Mouse (Mus musculus) forebrain, embryonic 12.5 days (tissue): ENCODE data around the gene Ube2q1. TPM values are rescaled to one million over a fixed set of nuclear protein-coding genes. Genes with fewer than 3 reads are reported as not detected.
A peak's percentile ranks its signal among the peaks of the same experiment; 100 is the strongest.

ENCODE experiments used
- ATAC-seq: fragments of 200-750 bp; cut with Nextera tagmentation; 2 replicates; pipeline ENCODE4 v1.8.0; 2017; ENCODE audit warnings: moderate TSS enrichment; ENCODE audit not compliant: low FRiP score
- H3K27ac ChIP-seq: fragments of 300-500 bp; sonication (generic); 2 replicates; pipeline ENCODE4 v1.5.1; 2016; ENCODE audit warnings: mild to moderate bottlenecking
- H3K27me3 ChIP-seq: fragments of 300-500 bp; sonication (generic); 2 replicates; pipeline ENCODE4 v1.6.1; 2016; ENCODE audit warnings: mild to moderate bottlenecking
- H3K36me3 ChIP-seq: fragments of 300-500 bp; sonication (generic); replicated peaks from 2 replicates; pipeline ENCODE4 v1.6.1; 2016; ENCODE audit warnings: mild to moderate bottlenecking
- H3K4me1 ChIP-seq: fragments of 300-500 bp; sonication (generic); 2 replicates; pipeline ENCODE4 v1.6.1; 2016
- H3K4me2 ChIP-seq: fragments of 300-500 bp; sonication (generic); 2 replicates; pipeline ENCODE4 v1.6.1; 2016; ENCODE audit warnings: mild to moderate bottlenecking, moderate library complexity
- H3K4me3 ChIP-seq: fragments of 300-500 bp; sonication (generic); replicated peaks from 2 replicates; pipeline ENCODE4 v1.5.1; 2016; ENCODE audit warnings: mild to moderate bottlenecking
- H3K9ac ChIP-seq: fragments of 300-500 bp; sonication (generic); 2 replicates; pipeline ENCODE4 v1.6.1; 2016; ENCODE audit warnings: mild to moderate bottlenecking
- H3K9me3 ChIP-seq: fragments of 300-500 bp; sonication (generic); 2 replicates; pipeline ENCODE4 v1.6.1; 2016
- WGBS: fragments of 180-500 bp; shearing (Covaris S2); methylation state at CpG from one replicate; pipeline ENCODE4 v1.1.7; 2016; 5-methylcytosine and 5-hydroxymethylcytosine counted together
- polyA plus RNA-seq: library from polyadenylated mRNA; unstranded; fragments of >200 nt; fragmentation: Nextera tagmentation; extraction: Ambion mirVana; gene quantifications from 2 replicates; pipeline ENCODE4 v1.2.1, GENCODE M21; 2016

Gene Ube2q1
- polyA plus RNA-seq, 1 experiment from 2014 or later: 19.3 TPM

- Histone ChIP-seq H3K9me3 (no peaks in the 10 kb centered on the region), H3K4me3 (no peak overlapping the region), H3K27ac (no peak overlapping the region), H3K9ac (no peak overlapping the region), H3K4me1 (peaks cover 30% of the 10 kb centered on the region), H3K36me3 (no peaks in the 10 kb centered on the region; the same call in 1 of the 2 replicates), H3K4me2 (no peak overlapping the region), H3K27me3 (peaks cover 9% of the 10 kb centered on the region)
- no peak for ATAC-seq
- 81% methylated on average over 7 of the region's 7 CpGs for WGBS
Observed at GRCm38 (mm10) chr3:89769584-89769983, 3.8 kb upstream of the Ube2q1 start.

DNA sequence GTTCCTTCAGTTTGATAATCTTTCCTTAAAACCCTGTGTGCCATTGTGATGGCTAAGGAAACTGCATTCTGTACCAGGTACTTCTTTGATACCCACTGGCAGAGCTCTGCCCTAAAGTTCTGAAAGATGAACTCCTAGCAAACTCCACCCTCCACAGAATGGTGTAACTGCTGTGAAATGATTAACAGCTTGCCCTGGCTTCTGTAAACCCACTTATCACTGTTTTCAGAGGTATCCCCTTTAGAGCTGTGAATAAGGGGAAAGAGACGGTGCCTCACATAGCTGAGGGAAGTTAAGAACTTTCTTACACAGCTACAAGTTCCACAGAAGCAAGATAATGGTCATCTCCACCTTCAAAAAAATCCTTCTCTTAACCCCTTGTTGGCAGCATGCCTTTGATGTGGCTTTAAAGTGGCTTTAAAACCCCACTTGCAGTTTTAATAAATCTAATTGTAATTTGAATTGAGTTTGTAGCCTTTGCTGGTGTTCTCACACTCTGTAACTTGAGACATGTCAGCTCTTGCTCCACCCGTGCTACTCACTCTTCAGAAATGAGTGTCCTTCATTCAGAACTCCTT lies 2.9 kb upstream of the Ube2q1 start:
- H3K36me3 ChIP-seq: peaks cover 2% of the 10 kb centered on the region
- no peak overlapping the region; the same call in 1 of the 2 replicates for H3K9ac ChIP-seq
- H3K27ac ChIP-seq: no peak overlapping the region
- H3K4me3 ChIP-seq: no peak overlapping the region
- WGBS: 61% methylated on average over 2 of the region's 2 CpGs
- H3K9me3 ChIP-seq: no peaks in the 10 kb centered on the region
- no peak overlapping the region for H3K4me2 ChIP-seq
- no peak for ATAC-seq
- peaks cover 35% of the 10 kb centered on the region for H3K4me1 ChIP-seq
- peaks cover 4% of the 10 kb centered on the region for H3K27me3 ChIP-seq

- Histone ChIP-seq H3K9me3 (no peaks in the 10 kb centered on the region), H3K27me3 (no peaks in the 10 kb centered on the region), H3K4me1 (peaks cover 41% of the 10 kb centered on the region), H3K9ac (peak overlapping the region; percentile 99), H3K27ac (peak overlapping the region; percentile 98), H3K36me3 (peaks cover 23% of the 10 kb centered on the region), H3K4me2 (peak overlapping the region; percentile 90), H3K4me3 (peak overlapping the region; percentile 99)
- ATAC-seq: peak; percentile 71
- WGBS: 3% methylated on average over 17 of the region's 17 CpGs
Observed at GRCm38 (mm10) chr3:89772588-89772967, 838 bp upstream of the Ube2q1 start.

GRCm38 (mm10) chr3:89773740-89774211 lies 360 bp downstream of the Ube2q1 start:
- peak; percentile 40; the same call in 1 of the 2 replicates for ATAC-seq
- H3K27ac ChIP-seq: peak overlapping the region; percentile 98
- no peaks in the 10 kb centered on the region for H3K27me3 ChIP-seq
- H3K4me1 ChIP-seq: peaks cover 41% of the 10 kb centered on the region
- H3K9ac ChIP-seq: peak overlapping the region; percentile 99
- peak overlapping the region; percentile 99 for H3K4me3 ChIP-seq
- 0% methylated on average over 27 of the region's 37 CpGs for WGBS
- H3K36me3 ChIP-seq: peaks cover 34% of the 10 kb centered on the region
- H3K9me3 ChIP-seq: no peaks in the 10 kb centered on the region
- peak overlapping the region; percentile 90 for H3K4me2 ChIP-seq

DNA sequence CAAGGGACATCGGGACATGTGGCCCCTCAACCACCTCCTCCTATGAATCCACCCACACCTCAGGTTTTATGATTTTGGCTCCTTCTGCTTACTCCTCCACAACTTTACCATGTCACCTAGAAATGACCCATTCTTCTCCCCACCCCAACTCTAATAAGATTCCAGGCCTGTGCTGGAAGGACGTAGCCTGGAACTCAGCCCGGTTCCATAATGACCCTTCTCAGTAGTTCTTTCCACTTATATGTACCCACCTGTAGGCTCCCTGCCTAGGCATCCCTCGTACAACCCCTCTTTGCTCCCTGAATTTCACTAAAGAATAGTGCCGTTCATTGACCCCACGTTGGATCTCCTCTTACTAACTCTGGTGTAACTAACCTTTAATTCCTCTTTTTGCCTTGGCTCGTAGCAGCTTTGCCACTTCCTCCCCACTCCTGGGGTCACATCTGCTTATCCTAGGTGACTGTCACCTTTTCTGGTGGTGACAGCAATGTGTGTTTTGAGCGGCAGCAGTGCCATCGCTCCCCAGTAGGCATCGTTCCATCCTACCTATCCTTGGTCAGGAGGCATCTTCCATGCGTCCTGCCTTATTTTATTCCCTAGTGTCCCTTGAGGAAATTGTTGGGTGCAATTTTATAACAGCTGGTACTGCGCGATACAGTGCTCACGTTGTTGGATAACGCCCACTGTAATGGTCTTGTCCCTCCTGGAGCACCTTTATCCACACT lies 982 bp downstream of the Ube2q1 start:
- no peaks in the 10 kb centered on the region for H3K27me3 ChIP-seq
- peaks cover 41% of the 10 kb centered on the region for H3K4me1 ChIP-seq
- no peak for ATAC-seq
- H3K4me3 ChIP-seq: peak overlapping the region; percentile 99
- H3K9ac ChIP-seq: peak overlapping the region; percentile 99
- H3K4me2 ChIP-seq: peak overlapping the region; percentile 90
- H3K27ac ChIP-seq: peak overlapping the region; percentile 98; the same call in 1 of the 2 replicates
- 57% methylated on average over 15 of the region's 15 CpGs for WGBS
- H3K9me3 ChIP-seq: no peaks in the 10 kb centered on the region
- peaks cover 40% of the 10 kb centered on the region for H3K36me3 ChIP-seq

GRCm38 (mm10) chr3:89776001-89776400 lies 2.6 kb downstream of the Ube2q1 start:
- Histone ChIP-seq H3K27me3 (no peaks in the 10 kb centered on the region), H3K4me3 (no peak overlapping the region), H3K9me3 (no peaks in the 10 kb centered on the region), H3K36me3 (peaks cover 56% of the 10 kb centered on the region), H3K27ac (no peak overlapping the region), H3K9ac (no peak overlapping the region), H3K4me1 (peaks cover 35% of the 10 kb centered on the region), H3K4me2 (peak overlapping the region; percentile 90; the same call in 1 of the 2 replicates)
- ATAC-seq: no peak
- WGBS: 77% methylated on average over 4 of the region's 4 CpGs

- no peak overlapping the region for H3K9ac ChIP-seq
- no peak overlapping the region for H3K27ac ChIP-seq
- H3K4me2 ChIP-seq: no peak overlapping the region
- H3K36me3 ChIP-seq: peaks cover 83% of the 10 kb centered on the region
- no peaks in the 10 kb centered on the region for H3K9me3 ChIP-seq
- H3K4me1 ChIP-seq: peaks cover 15% of the 10 kb centered on the region
- no peak for ATAC-seq
- 88% methylated on average over 4 of the region's 4 CpGs for WGBS
- no peaks in the 10 kb centered on the region for H3K27me3 ChIP-seq
- no peak overlapping the region for H3K4me3 ChIP-seq
Observed at GRCm38 (mm10) chr3:89780102-89780501, 6.7 kb downstream of the Ube2q1 start.

DNA sequence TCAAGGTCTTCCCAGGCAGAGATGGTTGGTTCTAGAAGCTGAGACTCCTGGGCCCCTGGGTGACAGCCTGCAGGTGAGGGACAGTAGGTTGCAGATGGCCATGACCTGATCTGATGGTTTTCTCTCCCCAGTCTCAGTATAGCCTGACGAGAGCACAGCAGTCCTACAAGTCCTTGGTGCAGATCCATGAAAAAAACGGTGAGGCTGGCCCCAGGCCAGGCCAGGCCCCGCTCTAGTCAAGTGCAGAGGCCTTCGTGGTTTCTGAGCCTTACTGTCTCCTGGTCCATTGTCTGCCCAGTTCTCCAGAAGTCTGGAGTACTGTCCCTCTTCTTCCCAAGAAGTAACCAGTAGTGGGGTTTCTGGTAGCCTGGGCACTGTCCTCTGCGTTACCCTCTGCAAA lies 8.2 kb downstream of the Ube2q1 start:
- Histone ChIP-seq H3K4me2 (no peak overlapping the region), H3K27me3 (no peaks in the 10 kb centered on the region), H3K4me3 (no peak overlapping the region), H3K27ac (no peak overlapping the region), H3K9ac (no peak overlapping the region), H3K9me3 (no peaks in the 10 kb centered on the region), H3K4me1 (0 out of 2 replicates have a peak, but pooled peaks cover 5% of the 10 kb centered on the region), H3K36me3 (peaks cover 70% of the 10 kb centered on the region)
- WGBS: 94% methylated on average over 5 of the region's 5 CpGs
- no peak for ATAC-seq

DNA sequence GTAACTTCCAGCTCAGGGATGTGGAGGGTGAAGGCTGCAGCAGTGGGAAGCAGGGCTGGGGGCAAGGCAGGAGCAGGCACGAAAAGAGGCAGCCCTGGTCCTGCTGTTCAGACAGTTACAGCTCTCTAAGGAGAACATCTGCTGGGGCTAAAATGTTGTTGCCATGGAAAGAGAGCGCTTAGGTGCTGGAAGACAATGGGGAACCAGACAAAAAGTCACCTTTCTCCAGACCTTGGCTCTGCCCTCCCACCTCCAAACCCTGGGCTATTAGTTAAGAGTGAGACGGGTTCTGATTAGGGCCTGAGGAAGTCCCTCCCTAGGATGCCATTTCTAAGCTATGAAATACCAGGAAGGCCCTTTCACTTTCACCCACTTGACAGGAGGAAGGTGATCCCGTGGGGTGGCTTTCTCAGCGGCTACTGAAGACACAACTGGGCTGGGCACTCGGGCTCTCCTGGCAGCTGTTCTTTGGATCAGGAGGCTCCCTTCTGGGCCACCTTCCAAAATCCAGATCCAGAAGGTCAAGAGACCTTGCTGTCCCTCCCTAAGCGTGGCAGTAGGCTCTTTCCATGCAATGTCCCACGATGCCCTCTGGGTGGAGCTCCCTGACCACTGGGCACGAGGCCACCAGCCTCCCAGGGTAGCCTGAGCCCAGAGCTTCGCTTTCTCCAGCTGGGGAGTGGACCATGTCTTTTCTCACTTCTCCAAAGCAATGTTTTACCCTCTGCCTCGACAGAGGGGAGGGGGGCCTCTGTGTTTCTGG lies 11.8 kb downstream of the Ube2q1 start:
- Histone ChIP-seq H3K4me2 (no peak overlapping the region), H3K4me1 (peaks cover 5% of the 10 kb centered on the region; the same call in 1 of the 2 replicates), H3K36me3 (peaks cover 35% of the 10 kb centered on the region), H3K27ac (0 out of 2 replicates have a peak overlapping the region, but pooled peaks have one; percentile 15), H3K9me3 (no peaks in the 10 kb centered on the region), H3K27me3 (no peaks in the 10 kb centered on the region), H3K9ac (no peak overlapping the region), H3K4me3 (no peak overlapping the region)
- ATAC-seq: 0 out of 2 replicates have a peak, but pooled peaks have one; percentile 27
- 22% methylated on average over 11 of the region's 11 CpGs for WGBS

DNA sequence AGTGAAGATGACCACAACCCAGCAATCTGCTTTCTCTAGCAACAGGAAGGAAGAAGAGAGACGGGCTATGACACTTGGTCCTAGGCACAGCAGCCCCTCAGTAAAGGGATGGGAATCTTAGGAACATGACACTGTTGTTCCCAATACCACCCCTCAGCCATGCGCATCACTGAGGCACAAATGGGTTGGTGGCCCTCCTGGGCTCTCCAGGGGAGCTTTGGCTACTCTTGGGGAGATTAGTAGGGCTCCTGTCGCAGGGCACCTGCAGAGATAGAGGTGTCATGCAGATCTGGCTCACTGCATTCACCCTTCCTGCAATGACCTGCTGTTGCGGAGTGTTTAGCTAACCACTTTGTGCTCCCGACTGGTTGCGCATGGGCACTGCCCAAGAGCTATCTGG lies 12.9 kb downstream of the Ube2q1 start:
- peaks cover 24% of the 10 kb centered on the region for H3K36me3 ChIP-seq
- H3K27me3 ChIP-seq: no peaks in the 10 kb centered on the region
- H3K4me1 ChIP-seq: peaks cover 5% of the 10 kb centered on the region; the same call in 1 of the 2 replicates
- no peak overlapping the region for H3K27ac ChIP-seq
- H3K9me3 ChIP-seq: no peaks in the 10 kb centered on the region
- no peak overlapping the region for H3K9ac ChIP-seq
- no peak overlapping the region for H3K4me2 ChIP-seq
- no peak for ATAC-seq
- WGBS: 82% methylated on average over 6 of the region's 6 CpGs
- H3K4me3 ChIP-seq: no peak overlapping the region

- peaks cover 5% of the 10 kb centered on the region; the same call in 1 of the 2 replicates for H3K4me1 ChIP-seq
- H3K4me2 ChIP-seq: no peak overlapping the region
- H3K36me3 ChIP-seq: no peaks in the 10 kb centered on the region
- 0 out of 2 replicates have a peak, but pooled peaks have one; percentile 33 for ATAC-seq
- no peak overlapping the region for H3K4me3 ChIP-seq
- no peak overlapping the region for H3K27ac ChIP-seq
- 74% methylated on average over 16 of the region's 16 CpGs for WGBS
- H3K9ac ChIP-seq: no peak overlapping the region
- no peaks in the 10 kb centered on the region for H3K9me3 ChIP-seq
- no peaks in the 10 kb centered on the region for H3K27me3 ChIP-seq
Observed at GRCm38 (mm10) chr3:89788680-89789352, 15.4 kb downstream of the Ube2q1 start.
